7 mouse cellular contexts compared by ENCODE assay signal in the genomic region with DNA sequence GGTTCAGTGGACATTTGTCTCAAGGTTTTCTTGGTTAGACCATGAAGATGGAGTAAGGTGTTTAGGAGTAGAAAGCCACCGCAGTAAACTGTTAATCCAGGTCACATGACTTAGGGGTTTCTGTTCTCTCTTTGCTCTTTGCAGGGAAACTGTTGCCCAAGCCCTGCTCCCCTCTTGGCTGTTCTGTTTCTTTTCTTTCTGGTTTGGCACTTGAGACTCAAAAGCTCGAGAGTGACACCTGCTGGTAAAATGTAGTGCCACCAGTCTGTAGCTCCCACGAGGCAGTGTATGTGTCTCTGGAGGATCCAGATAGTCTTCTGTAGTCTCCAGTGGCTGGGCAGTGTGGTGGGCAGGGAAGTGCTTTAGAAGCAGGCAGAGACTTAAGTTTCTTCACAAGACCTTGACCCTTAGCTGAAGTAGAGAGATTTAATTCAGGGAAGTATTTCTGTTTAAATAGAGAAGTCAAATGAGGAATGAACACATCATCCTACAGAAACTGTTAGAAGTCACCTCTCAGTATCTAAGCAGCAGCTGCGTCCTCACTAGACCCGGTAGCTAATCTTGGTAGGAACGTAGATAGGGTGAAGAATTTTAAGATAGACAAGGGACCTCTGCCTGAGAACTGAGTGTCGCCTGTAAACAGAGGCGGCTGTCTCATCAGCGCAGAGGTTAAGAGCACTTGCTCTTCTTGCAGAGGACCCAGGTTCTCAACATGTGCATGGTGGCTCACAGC. TPM values are rescaled to one million over a fixed set of nuclear protein-coding genes. Genes with fewer than 3 reads are reported as not detected.
DNase-seq lines count a peak whose midpoint lies in the region; ATAC-seq and TF ChIP-seq lines count a peak whose summit lies in the region.

No protein-coding gene starts in this region.

- H3K27ac ChIP-seq in cortical plate, adult 2 months (ENCODE audit: insufficient read depth, low read length): no peak overlapping the region

- peak; percentile 87 for ATAC-seq in megakaryocyte-erythroid progenitor cell, adult 5-6 weeks (replicated peaks; ENCODE audit: low FRiP score, low TSS enrichment, poor library complexity, severe bottlenecking)

- no peak for TF ChIP-seq POLR2A in cortical plate, adult 2 months (IDR thresholded peaks at IDR 0.05; ENCODE audit: extremely low read depth, insufficient read depth, low read length)

- peaks cover 10% of the 10 kb centered on the region; the same call in 1 of the 2 replicates for H3K4me1 ChIP-seq in cortical plate, adult 2 months (ENCODE audit: control insufficient read depth, insufficient read depth, low read length)

- peak; percentile 66 to 90 for DNase-seq in adrenal gland, adult (ENCODE audit: inconsistent age in 2 of 2, low spot score in 1 of 2)
- DNase-seq in gastrocnemius, postnatal 10 days: peak; percentile 74
- DNase-seq in induced T-regulatory cell, adult 2 months (ENCODE audit: low read depth): peak; percentile 83
- DNase-seq in left cerebral cortex, adult 8-10 months (ENCODE audit: low spot score in 2 of 2): peak; percentile 55 to 68
- peak; percentile 82 for DNase-seq in right cerebral cortex, postnatal 4 days

- TF ChIP-seq CTCF in cortical plate, adult 2 months (IDR thresholded peaks at IDR 0.05; ENCODE audit: extremely low read depth, insufficient read depth, low read length): peak; percentile 78

- H3K4me3 ChIP-seq in cortical plate, adult 2 months (ENCODE audit: insufficient read depth, low read length): no peak overlapping the region

RNA-seq across cellular contexts. Expression of a gene that starts 43.8 kb away (rescaled TPM):
- not detected in 2 replicates for polyA plus RNA-seq in cortical plate, adult 2 months (2012; rRNA removed)
- total RNA-seq in gastrocnemius, postnatal 10 days (2021): not detected
- not detected for total RNA-seq in left cerebral cortex, adult 8-10 months (2022)
- total RNA-seq in megakaryocyte-erythroid progenitor cell, adult 5-6 weeks (2014; fragmentation: Nextera tagmentation): not detected in 2 replicates
- total RNA-seq in megakaryocyte-erythroid progenitor cell, adult 5-6 weeks (2017): not detected in 2 replicates
